Mouse (Mus musculus) heart, embryonic 12.5 days (tissue): ENCODE measurements around the gene Eid2b. TPM values are rescaled to one million over a fixed set of nuclear protein-coding genes. Genes with fewer than 3 reads are reported as not detected.
"Not testable (repeated sequence)": the region's sequence is repeated elsewhere in the genome, so short reads cannot be mapped to it uniquely, and the experiment has no call there.

Experiments
- ATAC-seq: fragments of 200-750 bp; cut with Nextera tagmentation; 2 replicates; pipeline ENCODE4 v1.8.0; 2017; ENCODE audit warnings: moderate TSS enrichment, moderate library complexity; ENCODE audit not compliant: insufficient number of reproducible peaks, low FRiP score
- H3K27ac ChIP-seq: fragments of 300-500 bp; sonication (generic); 2 replicates; pipeline ENCODE4 v1.5.1; 2016; ENCODE audit warnings: mild to moderate bottlenecking, moderate library complexity; ENCODE audit not compliant: poor library complexity, severe bottlenecking
- H3K27me3 ChIP-seq: fragments of 300-500 bp; sonication (generic); replicated peaks from 2 replicates; pipeline ENCODE4 v1.6.1; 2016; ENCODE audit warnings: mild to moderate bottlenecking, moderate library complexity
- H3K36me3 ChIP-seq: fragments of 300-500 bp; sonication (generic); 2 replicates; pipeline ENCODE4 v1.6.1; 2016; ENCODE audit warnings: mild to moderate bottlenecking, moderate library complexity
- H3K4me1 ChIP-seq: fragments of 300-500 bp; sonication (generic); replicated peaks from 2 replicates; pipeline ENCODE4 v1.6.1; 2016; ENCODE audit warnings: mild to moderate bottlenecking
- H3K4me2 ChIP-seq: fragments of 300-500 bp; sonication (generic); 2 replicates; pipeline ENCODE4 v1.6.1; 2016; ENCODE audit warnings: mild to moderate bottlenecking, moderate library complexity
- H3K4me3 ChIP-seq: fragments of 300-500 bp; sonication (generic); 2 replicates; pipeline ENCODE4 v1.5.1; 2016; ENCODE audit warnings: mild to moderate bottlenecking
- H3K9ac ChIP-seq: fragments of 300-500 bp; sonication (generic); 2 replicates; pipeline ENCODE4 v1.6.1; 2016; ENCODE audit warnings: mild to moderate bottlenecking, moderate library complexity
- H3K9me3 ChIP-seq: fragments of 300-500 bp; sonication (generic); replicated peaks from 2 replicates; pipeline ENCODE4 v1.6.1; 2016; ENCODE audit warnings: mild to moderate bottlenecking, moderate library complexity
- WGBS: fragments of 180-500 bp; shearing (Covaris S2); methylation state at CpG from one replicate; pipeline ENCODE4 v1.1.7; 2016; 5-methylcytosine and 5-hydroxymethylcytosine counted together
- polyA plus RNA-seq: library from polyadenylated mRNA; unstranded; fragments of >200 nt; fragmentation: Nextera tagmentation; extraction: Ambion mirVana; gene quantifications from 2 replicates; pipeline ENCODE4 v1.2.1, GENCODE M21; 2016

Eid2b gene
- polyA plus RNA-seq = 8.2 and 8.8 TPM in 2 replicates

GRCm38 (mm10) chr7:28277615-28278278, at the start of gene Eid2b:
TSS of gene Eid2b (plus strand) at chr7:28277739.
- peak; percentile 76 for ATAC-seq
- Histone ChIP-seq H3K4me1 (peaks cover 7% of the 10 kb centered on the region; the same call in 1 of the 2 replicates), H3K27me3 (no peaks in the 10 kb centered on the region), H3K9me3 (no peaks in the 10 kb centered on the region), H3K4me3 (peak within 1 kb of the TSS; percentile 73), H3K4me2 (peak within 1 kb of the TSS; percentile 74), H3K36me3 (no peaks in the 10 kb centered on the region), H3K27ac (no peak within 1 kb of the TSS), H3K9ac (peak within 1 kb of the TSS; percentile 94)
- WGBS = 2% methylated on average over 68 of the region's 68 CpGs

- H3K4me1 ChIP-seq, H3K9me3 ChIP-seq, H3K4me2 ChIP-seq, H3K4me3 ChIP-seq, H3K27ac ChIP-seq, ATAC-seq, H3K36me3 ChIP-seq, H3K27me3 ChIP-seq, H3K9ac ChIP-seq: not testable (repeated sequence)
- 61% methylated on average over 2 of the region's 2 CpGs for WGBS
Observed at GRCm38 (mm10) chr7:28243943-28244342, 33.6 kb upstream of the Eid2b start.

- Histone ChIP-seq H3K27me3 (no peaks in the 10 kb centered on the region), H3K9me3 (peaks cover 6% of the 10 kb centered on the region; the same call in 1 of the 2 replicates), H3K4me2 (no peak overlapping the region), H3K4me3 (no peak overlapping the region), H3K36me3 (no peaks in the 10 kb centered on the region), H3K4me1 (no peaks in the 10 kb centered on the region), H3K9ac (no peak overlapping the region), H3K27ac (no peak overlapping the region)
- no peak for ATAC-seq
- WGBS = 82% methylated on average over 3 of the region's 3 CpGs
Observed at GRCm38 (mm10) chr7:28248957-28249356, 28.6 kb upstream of the Eid2b start.

GRCm38 (mm10) chr7:28251976-28252375, 25.6 kb upstream of the Eid2b start:
- no peak overlapping the region for H3K4me3 ChIP-seq
- ATAC-seq = no peak
- H3K36me3 ChIP-seq = no peaks in the 10 kb centered on the region

GRCm38 (mm10) chr7:28254591-28254990, 22.9 kb upstream of the Eid2b start:
- H3K4me3 ChIP-seq = no peak overlapping the region
- H3K36me3 ChIP-seq = no peaks in the 10 kb centered on the region
- no peak overlapping the region for H3K27ac ChIP-seq
- 81% methylated on average over 6 of the region's 6 CpGs for WGBS
- H3K9me3 ChIP-seq = peaks cover 9% of the 10 kb centered on the region; the same call in 1 of the 2 replicates
- no peak overlapping the region for H3K9ac ChIP-seq
- H3K27me3 ChIP-seq = no peaks in the 10 kb centered on the region
- ATAC-seq = no peak
- H3K4me2 ChIP-seq = no peak overlapping the region
- no peaks in the 10 kb centered on the region for H3K4me1 ChIP-seq

More at GRCm38 (mm10) chr7:28251976-28252375, 25.6 kb upstream of the Eid2b start:
- H3K27ac ChIP-seq = no peak overlapping the region
- H3K9ac ChIP-seq = no peak overlapping the region
- WGBS = 84% methylated on average over 17 of the region's 17 CpGs
- no peak overlapping the region for H3K4me2 ChIP-seq
- no peaks in the 10 kb centered on the region for H3K27me3 ChIP-seq
- H3K9me3 ChIP-seq = peaks cover 15% of the 10 kb centered on the region; the same call in 1 of the 2 replicates
- H3K4me1 ChIP-seq = no peaks in the 10 kb centered on the region

- 77% methylated on average over 6 of the region's 6 CpGs for WGBS
- no peaks in the 10 kb centered on the region for H3K4me1 ChIP-seq
Observed at GRCm38 (mm10) chr7:28255476-28255875, 22.1 kb upstream of the Eid2b start.

GRCm38 (mm10) chr7:28262861-28263260, 14.7 kb upstream of the Eid2b start:
- ATAC-seq = no peak
- H3K36me3 ChIP-seq = no peaks in the 10 kb centered on the region
- H3K9me3 ChIP-seq = no peaks in the 10 kb centered on the region; the same call in 1 of the 2 replicates
- no peaks in the 10 kb centered on the region for H3K4me1 ChIP-seq
- H3K27ac ChIP-seq = no peak overlapping the region
- no peak overlapping the region for H3K4me3 ChIP-seq
- no peak overlapping the region for H3K9ac ChIP-seq
- H3K27me3 ChIP-seq = no peaks in the 10 kb centered on the region
- no peak overlapping the region for H3K4me2 ChIP-seq
- WGBS = 42% methylated on average over 5 of the region's 5 CpGs

More at GRCm38 (mm10) chr7:28255476-28255875, 22.1 kb upstream of the Eid2b start:
- Histone ChIP-seq H3K4me3 (no peak overlapping the region), H3K27ac (no peak overlapping the region), H3K9ac (no peak overlapping the region), H3K4me2 (no peak overlapping the region), H3K9me3 (peaks cover 9% of the 10 kb centered on the region; the same call in 1 of the 2 replicates), H3K27me3 (no peaks in the 10 kb centered on the region), H3K36me3 (no peaks in the 10 kb centered on the region)
- ATAC-seq = no peak

- peaks cover 4% of the 10 kb centered on the region for H3K4me1 ChIP-seq
- H3K4me2 ChIP-seq = no peak overlapping the region
- no peaks in the 10 kb centered on the region for H3K36me3 ChIP-seq
- no peak overlapping the region for H3K4me3 ChIP-seq
- H3K9ac ChIP-seq = no peak overlapping the region
- H3K27me3 ChIP-seq = no peaks in the 10 kb centered on the region
- WGBS = 4% methylated on average over 13 of the region's 15 CpGs
- H3K27ac ChIP-seq = no peak overlapping the region
- ATAC-seq = no peak
- no peaks in the 10 kb centered on the region; the same call in 1 of the 2 replicates for H3K9me3 ChIP-seq
Observed at GRCm38 (mm10) chr7:28263786-28264185, 13.8 kb upstream of the Eid2b start.

- WGBS = 86% methylated on average over 13 of the region's 13 CpGs
- no peak for ATAC-seq
Observed at GRCm38 (mm10) chr7:28265391-28265790, 12.1 kb upstream of the Eid2b start.

GRCm38 (mm10) chr7:28267129-28268041, 10.2 kb upstream of the Eid2b start, which contains the start of gene Eid2:
TSS of gene Eid2 (plus strand) at chr7:28267881.
- Histone ChIP-seq H3K27ac (peak within 1 kb of the TSS; percentile 77), H3K27me3 (no peaks in the 10 kb centered on the region), H3K4me2 (peak within 1 kb of the TSS; percentile 75), H3K4me1 (peaks cover 5% of the 10 kb centered on the region), H3K4me3 (peak within 1 kb of the TSS; percentile 82), H3K36me3 (peaks cover 20% of the 10 kb centered on the region), H3K9me3 (no peaks in the 10 kb centered on the region; the same call in 1 of the 2 replicates), H3K9ac (peak within 1 kb of the TSS; percentile 91)
- WGBS = 5% methylated on average over 57 of the region's 57 CpGs
- peak; percentile 84 for ATAC-seq

More at GRCm38 (mm10) chr7:28265391-28265790, 12.1 kb upstream of the Eid2b start:
- Histone ChIP-seq H3K9me3 (no peaks in the 10 kb centered on the region; the same call in 1 of the 2 replicates), H3K4me3 (no peak overlapping the region), H3K4me1 (peaks cover 5% of the 10 kb centered on the region), H3K27ac (no peak overlapping the region), H3K27me3 (no peaks in the 10 kb centered on the region), H3K4me2 (no peak overlapping the region), H3K36me3 (peaks cover 9% of the 10 kb centered on the region), H3K9ac (no peak overlapping the region)

GRCm38 (mm10) chr7:28268042-28268531, 9.5 kb upstream of the Eid2b start:
- Histone ChIP-seq H3K4me1 (peaks cover 5% of the 10 kb centered on the region), H3K9ac (peak overlapping the region; percentile 91), H3K27ac (peak overlapping the region; percentile 77), H3K27me3 (no peaks in the 10 kb centered on the region), H3K4me3 (peak overlapping the region; percentile 82), H3K4me2 (peak overlapping the region; percentile 75), H3K36me3 (peaks cover 23% of the 10 kb centered on the region), H3K9me3 (no peaks in the 10 kb centered on the region; the same call in 1 of the 2 replicates)
- 1% methylated on average over 60 of the region's 62 CpGs for WGBS
- peak; percentile 70 for ATAC-seq
